Mouse (Mus musculus) heart, embryonic 15.5 days (tissue): ENCODE results near the gene Mta1. TPM values are rescaled to one million over a fixed set of nuclear protein-coding genes. Genes with fewer than 3 reads are reported as not detected.

Experiments
- ATAC-seq: fragments of 200-750 bp; cut with Nextera tagmentation; replicated peaks from 2 replicates; pipeline ENCODE4 v1.8.0; 2017; ENCODE audit warnings: low read depth, moderate TSS enrichment; ENCODE audit not compliant: insufficient number of reproducible peaks, insufficient read depth, low FRiP score
- H3K27ac ChIP-seq: fragments of 300-500 bp; sonication (generic); 2 replicates; pipeline ENCODE4 v1.5.1; 2015; ENCODE audit warnings: mild to moderate bottlenecking, inconsistent platforms
- H3K27me3 ChIP-seq: fragments of 300-500 bp; sonication (generic); 2 replicates; pipeline ENCODE4 v1.6.1; 2015; ENCODE audit warnings: inconsistent platforms
- H3K36me3 ChIP-seq: fragments of 300-500 bp; sonication (generic); 2 replicates; pipeline ENCODE4 v1.6.1; 2015; ENCODE audit warnings: mild to moderate bottlenecking, inconsistent platforms
- H3K4me1 ChIP-seq: fragments of 300-500 bp; sonication (generic); replicated peaks from 2 replicates; pipeline ENCODE4 v1.6.1; 2015; ENCODE audit warnings: inconsistent platforms
- H3K4me2 ChIP-seq: fragments of 300-500 bp; sonication (generic); 2 replicates; pipeline ENCODE4 v1.6.1; 2015; ENCODE audit warnings: inconsistent platforms, mild to moderate bottlenecking, moderate library complexity
- H3K4me3 ChIP-seq: fragments of 300-500 bp; sonication (generic); 2 replicates; pipeline ENCODE4 v1.5.1; 2015; ENCODE audit warnings: mild to moderate bottlenecking, inconsistent platforms
- H3K9ac ChIP-seq: fragments of 300-500 bp; sonication (generic); 2 replicates; pipeline ENCODE4 v1.6.1; 2015; ENCODE audit warnings: mild to moderate bottlenecking, inconsistent platforms
- H3K9me3 ChIP-seq: fragments of 300-500 bp; sonication (generic); replicated peaks from 2 replicates; pipeline ENCODE4 v1.6.1; 2016; ENCODE audit warnings: inconsistent platforms
- WGBS: fragments of 180-500 bp; shearing (Covaris S2); methylation state at CpG from one replicate; pipeline ENCODE4 v1.1.7; 2015; ENCODE audit warnings: mixed read lengths; 5-methylcytosine and 5-hydroxymethylcytosine counted together
- polyA plus RNA-seq: library from polyadenylated mRNA; unstranded; fragments of >200 nt; fragmentation: Nextera tagmentation; extraction: Ambion mirVana; gene quantifications from 2 replicates; pipeline ENCODE4 v1.2.1, GENCODE M21; 2015

Mta1 gene
- polyA plus RNA-seq, 1 experiment from 2014 or later, result 11.3 TPM

DNA sequence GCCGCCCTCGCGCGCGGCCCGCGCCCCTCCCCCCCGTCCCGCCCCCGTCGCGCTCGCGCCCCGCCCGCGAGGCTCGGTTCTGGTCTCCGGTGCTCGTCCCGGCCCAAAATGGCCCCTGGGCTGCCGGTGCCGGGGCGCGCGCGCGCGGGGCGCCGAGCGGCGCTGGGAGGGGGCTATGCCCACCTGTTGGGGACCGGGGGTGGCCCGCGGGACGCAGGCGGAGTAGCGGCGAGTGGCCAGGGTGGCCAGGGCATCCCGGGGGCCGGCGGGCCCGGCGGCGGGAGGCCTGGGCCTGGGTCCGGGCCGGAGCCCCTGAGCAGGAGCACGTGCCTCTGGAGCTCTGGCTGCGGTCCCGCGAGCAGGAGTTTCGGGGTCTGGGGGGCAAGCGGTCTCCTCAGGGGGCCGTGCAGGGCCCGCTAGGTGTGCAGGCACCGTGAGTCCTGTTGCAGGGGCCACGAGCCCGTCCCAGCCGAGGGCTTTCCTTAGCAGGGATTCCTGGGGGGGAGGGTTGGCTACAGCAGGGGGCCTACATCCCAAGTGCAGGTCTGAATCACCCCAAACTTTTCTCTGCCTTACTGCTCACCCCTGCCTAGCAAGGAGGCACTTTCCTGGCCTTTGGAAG lies 563 bp downstream of the Mta1 start:
- H3K9ac ChIP-seq, result peak overlapping the region; percentile 98
- peak overlapping the region; percentile 79 for H3K27ac ChIP-seq
- WGBS, result 1% methylated on average over 32 of the region's 60 CpGs
- peak overlapping the region; percentile 97 for H3K4me2 ChIP-seq
- no peaks in the 10 kb centered on the region for H3K9me3 ChIP-seq
- peak overlapping the region; percentile 99 for H3K4me3 ChIP-seq
- peak; percentile 4; the same call in 1 of the 2 replicates for ATAC-seq
- no peaks in the 10 kb centered on the region for H3K36me3 ChIP-seq
- H3K27me3 ChIP-seq, result 0 out of 2 replicates have a peak, but pooled peaks cover 3% of the 10 kb centered on the region
- peaks cover 56% of the 10 kb centered on the region for H3K4me1 ChIP-seq

DNA sequence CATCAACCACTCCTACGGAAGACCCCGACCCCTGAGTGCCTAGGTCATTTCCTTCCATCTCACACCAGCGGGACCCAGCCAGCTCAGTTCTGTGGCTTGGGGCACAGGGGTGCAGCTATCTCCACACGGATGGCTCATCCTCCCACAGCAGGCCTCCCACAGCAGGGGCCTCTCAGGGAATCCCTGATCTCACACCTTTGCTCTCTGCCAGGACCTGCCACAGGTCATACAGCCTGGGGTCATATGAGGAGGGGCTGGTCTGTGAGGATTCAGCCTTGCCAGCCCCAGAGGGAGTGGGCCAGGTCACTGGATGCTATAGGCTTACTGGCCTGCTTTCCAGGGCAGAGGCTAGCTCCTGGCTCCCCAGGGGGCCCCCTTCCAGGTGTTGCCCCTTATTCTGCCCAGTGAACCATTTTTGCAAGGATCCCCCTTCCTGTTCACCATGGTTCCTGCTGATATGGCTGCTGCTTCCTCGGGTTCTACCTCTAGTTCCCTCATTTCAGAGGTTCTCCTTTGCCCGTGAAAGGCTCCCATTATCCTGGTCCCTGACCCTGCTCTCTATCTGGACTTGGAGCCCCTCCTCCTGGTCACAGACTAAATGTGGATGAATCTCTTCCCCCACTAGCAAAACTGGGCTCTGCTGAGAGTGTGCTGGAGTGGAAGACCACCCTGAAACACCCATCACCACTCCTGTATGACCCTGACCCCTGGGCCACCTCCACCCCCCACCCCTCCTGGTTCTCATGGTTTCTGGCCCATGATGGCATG lies 1.6 kb downstream of the Mta1 start:
- Histone ChIP-seq H3K9ac (peak overlapping the region; percentile 98), H3K4me3 (peak overlapping the region; percentile 99), H3K27me3 (0 out of 2 replicates have a peak, but pooled peaks cover 3% of the 10 kb centered on the region), H3K9me3 (no peaks in the 10 kb centered on the region), H3K27ac (peak overlapping the region; percentile 25; the same call in 1 of the 2 replicates), H3K4me1 (peaks cover 63% of the 10 kb centered on the region), H3K36me3 (no peaks in the 10 kb centered on the region), H3K4me2 (peak overlapping the region; percentile 97)
- no peak for ATAC-seq
- WGBS, result 26% methylated on average over 6 of the region's 6 CpGs

DNA sequence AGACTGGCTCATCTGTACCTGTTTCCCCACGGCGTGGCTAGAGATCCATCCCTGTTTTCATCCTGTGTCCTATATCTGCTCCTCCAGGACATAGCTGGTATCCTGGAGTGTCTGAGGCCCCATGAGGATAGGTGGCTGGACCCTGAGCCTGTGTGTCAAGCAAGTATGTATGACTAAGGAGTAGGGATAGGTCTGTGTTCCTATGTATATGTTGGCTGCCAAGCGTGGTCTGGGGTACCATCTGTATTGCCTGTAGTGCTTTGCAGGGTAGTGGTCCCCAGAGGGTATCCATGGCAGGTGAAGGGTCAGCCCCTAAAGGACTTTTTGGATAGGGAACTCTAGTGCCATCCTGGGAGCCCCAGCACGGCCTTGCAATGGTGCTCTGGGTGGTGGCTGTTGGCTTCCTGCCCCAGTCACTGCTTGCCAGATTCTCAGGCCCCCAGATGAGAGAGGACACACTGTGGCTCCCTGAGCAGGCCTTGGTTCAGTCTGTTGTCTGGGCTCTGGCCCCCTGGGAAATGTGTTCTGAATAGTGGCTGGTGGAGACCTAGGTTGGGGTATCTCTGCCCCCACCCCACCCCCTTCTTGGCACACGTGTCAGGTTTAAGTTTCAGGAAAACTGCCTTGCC lies 2.5 kb downstream of the Mta1 start:
- Histone ChIP-seq H3K4me3 (no peak overlapping the region; the same call in 1 of the 2 replicates), H3K9ac (no peak overlapping the region; the same call in none of the 2 replicates), H3K9me3 (no peaks in the 10 kb centered on the region), H3K4me2 (peak overlapping the region; percentile 13), H3K4me1 (peaks cover 63% of the 10 kb centered on the region), H3K27ac (peak overlapping the region; percentile 25), H3K27me3 (0 out of 2 replicates have a peak, but pooled peaks cover 3% of the 10 kb centered on the region), H3K36me3 (no peaks in the 10 kb centered on the region)
- WGBS, result 60% methylated on average over 5 of the region's 5 CpGs
- no peak for ATAC-seq

DNA sequence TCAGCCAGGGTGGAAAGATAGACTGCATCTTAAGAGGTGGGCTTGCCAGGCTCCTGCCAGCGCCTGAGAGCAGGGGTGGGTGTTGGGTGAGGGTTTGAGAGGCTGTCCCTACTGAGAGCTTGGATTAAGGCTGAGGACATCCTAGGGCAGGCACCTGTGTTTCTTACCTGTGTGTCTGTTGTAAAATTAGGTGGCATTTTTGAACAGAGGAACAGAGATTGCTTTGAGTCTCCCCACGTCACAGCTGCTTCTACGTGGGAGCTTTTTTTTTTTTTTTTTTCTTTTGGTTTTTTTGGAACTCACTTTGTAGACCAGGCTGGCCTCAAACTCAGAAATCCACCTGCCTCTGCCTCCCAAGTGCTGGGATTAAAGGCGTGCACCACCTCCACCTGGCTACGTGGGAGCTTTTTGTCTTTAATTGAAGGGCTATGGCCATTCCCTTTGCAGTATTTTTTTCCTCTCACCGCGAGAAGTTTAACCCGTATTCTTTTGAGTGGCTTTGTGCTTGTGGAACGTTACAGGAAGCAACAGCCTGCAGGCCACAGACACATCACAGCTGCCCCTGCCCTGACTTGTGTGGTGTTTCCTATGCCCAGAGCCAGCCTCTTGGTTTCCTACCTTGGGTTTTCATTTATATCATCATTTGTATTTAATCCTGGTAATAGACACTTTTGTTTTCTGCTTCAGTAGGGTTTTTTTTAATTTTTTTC lies 3.3 kb downstream of the Mta1 start:
- Histone ChIP-seq H3K9me3 (no peaks in the 10 kb centered on the region), H3K4me1 (peaks cover 65% of the 10 kb centered on the region), H3K4me2 (peak overlapping the region; percentile 11; the same call in 1 of the 2 replicates), H3K36me3 (no peaks in the 10 kb centered on the region), H3K4me3 (no peak overlapping the region), H3K27ac (peak overlapping the region; percentile 25; the same call in 1 of the 2 replicates), H3K27me3 (no peaks in the 10 kb centered on the region), H3K9ac (no peak overlapping the region)
- 83% methylated on average over 9 of the region's 9 CpGs for WGBS
- ATAC-seq, result no peak

DNA sequence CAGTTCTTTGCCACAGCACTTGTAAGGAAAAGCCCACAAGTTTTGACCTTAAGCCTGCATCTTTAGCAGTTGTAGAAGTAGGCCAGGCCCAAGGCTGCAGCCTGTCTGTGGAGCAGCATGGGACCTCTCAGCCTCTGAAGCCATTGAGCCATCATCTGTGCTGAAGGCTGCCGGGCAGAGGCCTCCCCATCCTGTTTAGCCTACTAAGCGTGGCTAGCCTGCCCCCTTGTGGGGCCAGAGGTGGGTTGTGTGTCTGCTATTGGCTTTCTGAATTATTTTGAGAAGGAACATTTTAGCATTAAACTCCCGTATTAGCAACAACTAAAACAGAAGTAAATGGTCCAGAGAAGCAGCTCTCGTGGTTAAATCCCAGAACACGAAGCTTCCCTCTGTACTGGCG lies 4.4 kb downstream of the Mta1 start:
- 60% methylated on average over 6 of the region's 6 CpGs for WGBS
- H3K4me3 ChIP-seq, result no peak overlapping the region
- H3K4me2 ChIP-seq, result no peak overlapping the region
- ATAC-seq, result no peak
- no peak overlapping the region for H3K9ac ChIP-seq
- peaks cover 69% of the 10 kb centered on the region for H3K4me1 ChIP-seq
- no peaks in the 10 kb centered on the region for H3K27me3 ChIP-seq
- no peaks in the 10 kb centered on the region for H3K9me3 ChIP-seq
- H3K27ac ChIP-seq, result no peak overlapping the region
- no peaks in the 10 kb centered on the region for H3K36me3 ChIP-seq

DNA sequence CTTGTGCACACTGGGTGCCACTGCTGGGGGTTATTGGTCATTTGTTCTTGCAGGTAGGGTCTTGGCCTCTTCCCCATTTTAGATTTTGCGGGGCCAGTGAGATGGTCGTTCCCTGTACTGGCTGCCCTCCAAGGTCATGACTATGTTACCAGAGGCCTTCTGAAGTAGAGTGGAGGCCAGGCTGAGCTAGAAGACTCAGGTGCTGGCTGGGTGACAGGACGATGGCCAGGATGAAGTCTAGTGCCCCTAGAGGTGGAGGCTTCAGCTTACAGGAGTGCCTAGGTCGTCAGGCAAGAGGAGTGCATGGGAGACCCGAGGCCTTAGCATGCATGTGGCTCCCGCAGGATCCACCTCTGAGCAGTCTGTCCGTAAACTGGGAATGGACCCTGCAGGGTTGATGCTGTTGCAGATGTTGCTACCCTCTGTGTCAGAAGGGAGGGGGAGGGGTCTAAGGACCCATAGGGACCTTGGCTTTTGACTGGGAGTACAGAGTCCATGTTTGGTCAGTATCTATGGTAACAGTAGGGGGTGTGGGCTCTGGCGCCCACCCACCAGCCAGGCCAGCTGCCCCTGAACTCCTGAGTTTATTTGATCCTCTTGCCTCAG lies 5.9 kb downstream of the Mta1 start:
- Histone ChIP-seq H3K4me2 (no peak overlapping the region), H3K27me3 (no peaks in the 10 kb centered on the region), H3K27ac (no peak overlapping the region), H3K4me1 (peaks cover 70% of the 10 kb centered on the region), H3K36me3 (no peaks in the 10 kb centered on the region), H3K4me3 (no peak overlapping the region), H3K9me3 (no peaks in the 10 kb centered on the region), H3K9ac (no peak overlapping the region)
- 77% methylated on average over 8 of the region's 8 CpGs for WGBS
- ATAC-seq, result no peak

DNA sequence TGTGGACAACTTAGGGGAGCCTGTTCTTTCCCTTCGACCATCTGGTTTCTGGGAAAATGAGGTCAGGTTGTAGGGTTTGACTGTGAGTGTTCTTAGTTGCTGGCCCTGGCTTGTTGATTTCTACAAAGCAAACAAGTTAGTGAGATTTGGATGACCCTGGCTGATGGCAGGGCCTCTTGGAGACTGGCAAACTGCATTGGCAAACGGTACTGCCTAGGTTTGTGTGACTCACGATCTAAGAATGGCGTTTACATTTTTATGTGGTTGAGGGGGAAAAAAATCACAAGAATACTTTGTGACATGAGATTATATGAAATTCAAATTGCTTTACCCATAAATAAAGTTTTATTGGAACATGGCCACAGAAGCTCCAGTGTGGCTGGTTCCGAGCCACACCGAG lies 8.3 kb downstream of the Mta1 start:
- Histone ChIP-seq H3K4me3 (no peak overlapping the region), H3K4me2 (no peak overlapping the region), H3K27ac (no peak overlapping the region), H3K9ac (no peak overlapping the region), H3K36me3 (no peaks in the 10 kb centered on the region), H3K4me1 (peaks cover 51% of the 10 kb centered on the region), H3K9me3 (no peaks in the 10 kb centered on the region), H3K27me3 (no peaks in the 10 kb centered on the region)
- ATAC-seq, result no peak
- 79% methylated on average over 6 of the region's 6 CpGs for WGBS

DNA sequence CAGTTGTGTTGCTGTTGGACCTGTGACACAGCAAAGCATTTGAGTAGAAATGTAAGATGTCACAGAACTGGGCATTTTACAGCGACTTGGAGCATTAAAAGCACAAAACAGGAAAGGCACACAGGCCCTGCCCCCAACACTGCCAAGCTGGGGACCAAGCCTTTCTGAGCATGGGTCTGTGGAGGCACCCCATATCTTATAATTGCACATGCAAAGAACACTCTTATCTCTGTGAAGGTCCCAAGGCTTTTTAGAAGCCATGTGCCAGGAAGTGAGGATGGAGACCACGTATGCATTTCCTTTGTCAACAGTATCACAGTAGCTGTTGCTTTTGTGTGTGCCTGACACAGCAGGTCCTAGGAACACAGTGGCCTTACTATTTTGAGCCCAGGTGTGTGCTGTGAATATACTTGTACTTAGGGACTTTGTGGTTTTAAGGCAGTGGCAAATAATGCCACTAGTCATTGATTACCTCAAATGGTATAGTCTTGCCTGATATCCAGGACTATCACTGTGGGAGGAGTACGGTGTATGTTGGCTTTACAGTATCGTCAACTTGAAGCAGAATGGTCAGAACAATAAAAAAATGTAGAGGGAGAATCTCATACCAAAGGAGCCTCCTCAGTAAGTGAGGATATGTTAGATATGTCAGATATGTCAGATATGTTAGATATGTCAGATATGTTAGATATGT lies 9.5 kb downstream of the Mta1 start:
- ATAC-seq, result no peak
- no peak overlapping the region for H3K4me3 ChIP-seq
- H3K9ac ChIP-seq, result no peak overlapping the region
- 63% methylated on average over 4 of the region's 4 CpGs for WGBS
- no peaks in the 10 kb centered on the region for H3K9me3 ChIP-seq
- no peaks in the 10 kb centered on the region for H3K27me3 ChIP-seq
- H3K27ac ChIP-seq, result no peak overlapping the region
- H3K4me2 ChIP-seq, result no peak overlapping the region
- peaks cover 1% of the 10 kb centered on the region; the same call in 1 of the 2 replicates for H3K36me3 ChIP-seq
- H3K4me1 ChIP-seq, result peaks cover 43% of the 10 kb centered on the region

DNA sequence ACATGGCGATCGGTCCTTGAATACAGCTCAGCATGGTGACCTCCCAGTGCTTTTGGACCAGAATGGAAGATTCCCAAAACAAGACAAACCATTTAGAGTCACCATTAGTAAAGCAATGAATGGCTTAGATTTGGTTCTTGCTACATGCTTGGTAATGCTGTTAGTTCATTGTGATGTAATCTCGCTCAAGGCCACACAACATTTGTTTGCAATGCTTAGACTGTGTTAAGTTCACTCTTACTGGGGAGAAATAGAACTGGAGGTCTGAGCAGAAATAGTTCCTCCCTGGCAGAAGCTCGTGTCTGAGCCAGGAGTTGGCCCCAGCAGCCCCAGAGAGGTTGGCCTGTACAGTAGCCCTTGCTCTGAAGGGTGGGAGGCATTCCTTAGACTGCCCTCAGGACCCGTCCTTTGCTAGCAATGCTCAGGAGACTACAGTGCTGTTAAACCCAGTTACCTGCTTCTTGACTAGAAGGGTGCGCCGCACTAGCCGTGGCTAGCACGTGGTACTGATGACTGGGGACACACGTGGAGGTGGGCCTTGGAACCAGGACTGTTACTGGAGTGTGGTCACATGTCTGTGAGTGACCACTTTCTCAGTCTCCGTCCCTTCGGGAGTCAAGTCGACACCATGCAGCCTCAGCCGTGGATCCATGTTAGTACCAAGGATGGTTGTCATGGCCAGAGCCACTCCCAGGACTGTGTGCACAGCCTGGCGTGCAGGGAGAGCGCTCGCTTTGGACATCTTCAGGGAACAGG lies 10.6 kb downstream of the Mta1 start:
- Histone ChIP-seq H3K27me3 (no peaks in the 10 kb centered on the region), H3K9me3 (no peaks in the 10 kb centered on the region), H3K36me3 (peaks cover 8% of the 10 kb centered on the region; the same call in 1 of the 2 replicates), H3K4me1 (peaks cover 34% of the 10 kb centered on the region), H3K9ac (no peak overlapping the region), H3K4me2 (no peak overlapping the region), H3K27ac (no peak overlapping the region), H3K4me3 (no peak overlapping the region)
- no peak for ATAC-seq
- WGBS, result 76% methylated on average over 17 of the region's 17 CpGs

DNA sequence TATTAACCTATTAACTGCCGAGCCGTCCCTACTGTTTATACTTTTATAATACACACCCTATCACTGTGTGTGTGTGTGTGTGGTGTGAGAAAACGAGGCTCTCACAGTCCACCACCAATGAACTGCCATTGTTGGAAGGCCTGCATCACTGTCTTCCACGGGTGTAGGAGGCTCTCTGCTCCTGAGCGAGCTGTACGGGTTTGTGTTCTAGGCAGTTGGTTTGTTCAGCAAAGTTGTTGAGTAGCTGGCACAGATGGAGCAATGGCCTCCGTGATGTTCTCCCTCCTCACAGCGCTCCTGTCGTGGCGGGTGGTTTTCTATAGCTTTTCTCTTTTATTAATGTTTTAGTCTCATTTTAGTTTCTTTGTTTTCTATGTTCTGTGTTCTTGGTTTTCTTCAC lies 11.7 kb downstream of the Mta1 start:
- no peaks in the 10 kb centered on the region for H3K27me3 ChIP-seq
- peaks cover 27% of the 10 kb centered on the region for H3K4me1 ChIP-seq
- 87% methylated on average over 10 of the region's 10 CpGs for WGBS
- H3K4me3 ChIP-seq, result no peak overlapping the region
- no peak overlapping the region for H3K27ac ChIP-seq
- no peak overlapping the region for H3K4me2 ChIP-seq
- H3K9ac ChIP-seq, result no peak overlapping the region
- no peaks in the 10 kb centered on the region for H3K9me3 ChIP-seq
- H3K36me3 ChIP-seq, result peaks cover 15% of the 10 kb centered on the region
- ATAC-seq, result no peak
